Mouse (Mus musculus) ovary, postnatal 14 days (tissue): ENCODE measurements at regions not wholly inside any gene's neighbourhood (a gene's known extent, or its start where the extent isn't known, plus 50 kb on each side); places are given as distances from the start of the nearest gene placed in this dataset.

Experiments used
- DNase-seq: peaks from one replicate; pipeline ENCODE4 v3.0.0; 2022; ENCODE audit warnings: low spot score

DNA sequence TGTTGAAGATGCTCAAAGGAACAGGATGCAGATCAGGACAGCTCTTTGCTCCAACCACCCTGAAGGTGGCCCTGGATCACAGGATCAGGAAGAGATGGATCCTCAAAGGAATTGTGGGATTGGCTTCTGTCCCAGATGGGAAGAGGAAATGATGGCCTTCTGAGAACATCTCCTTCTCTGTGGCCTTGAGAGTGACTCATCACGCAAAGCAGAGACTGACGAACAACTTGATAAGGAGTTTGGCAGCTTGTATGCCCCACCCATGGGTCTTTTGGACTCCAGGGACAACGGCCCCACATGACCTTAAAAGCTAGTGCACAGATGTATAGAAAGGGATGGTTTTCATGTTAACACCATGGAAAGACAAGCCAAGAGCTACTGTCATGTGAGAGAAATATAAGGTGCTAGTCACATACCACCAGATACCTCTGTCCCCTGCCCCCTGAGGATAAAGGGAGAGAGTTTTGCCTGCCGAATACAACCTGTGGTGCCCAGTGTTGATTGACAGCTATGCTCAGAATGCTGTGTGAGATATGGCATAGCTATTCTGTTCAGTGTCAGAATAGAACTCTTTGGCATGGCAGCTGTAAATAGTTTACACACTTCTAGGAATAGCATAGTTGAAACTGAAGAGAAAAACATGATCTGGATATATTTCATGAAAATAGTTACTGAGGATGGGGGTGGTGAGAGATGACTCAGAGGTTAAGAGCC is 109.2 kb upstream of the S1pr3 start:
- DNase-seq = no peak

GRCm38 (mm10) chr13:51301476-51301875 is 107.0 kb upstream of the S1pr3 start:
- DNase-seq = no peak

- DNase-seq = no peak
Observed at GRCm38 (mm10) chr13:51303112-51303511, 105.3 kb upstream of the S1pr3 start.

DNA sequence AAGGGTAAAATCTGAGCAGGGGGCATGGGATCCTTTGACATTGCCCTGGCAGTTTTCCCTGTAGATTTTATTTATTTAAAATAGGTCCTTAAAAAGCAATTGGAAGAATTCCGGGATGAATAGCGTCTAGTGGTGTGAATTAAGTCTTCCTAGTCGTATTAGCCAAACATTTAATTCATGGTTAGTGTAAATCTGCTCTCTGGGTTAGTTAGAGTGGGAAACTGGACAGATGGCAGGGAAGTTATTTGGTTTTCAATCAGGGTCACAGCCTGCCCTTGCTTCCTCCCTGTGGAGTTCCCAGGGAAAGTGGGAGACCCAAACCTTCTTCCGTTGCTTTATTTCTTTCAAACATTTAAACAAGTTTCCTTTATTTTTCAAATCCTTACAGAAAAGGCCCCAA is 103.8 kb upstream of the S1pr3 start:
- no peak for DNase-seq

GRCm38 (mm10) chr13:51309446-51309845 is 99.0 kb upstream of the S1pr3 start:
- DNase-seq = no peak

GRCm38 (mm10) chr13:51310041-51310440 is 98.4 kb upstream of the S1pr3 start:
- no peak for DNase-seq

DNA sequence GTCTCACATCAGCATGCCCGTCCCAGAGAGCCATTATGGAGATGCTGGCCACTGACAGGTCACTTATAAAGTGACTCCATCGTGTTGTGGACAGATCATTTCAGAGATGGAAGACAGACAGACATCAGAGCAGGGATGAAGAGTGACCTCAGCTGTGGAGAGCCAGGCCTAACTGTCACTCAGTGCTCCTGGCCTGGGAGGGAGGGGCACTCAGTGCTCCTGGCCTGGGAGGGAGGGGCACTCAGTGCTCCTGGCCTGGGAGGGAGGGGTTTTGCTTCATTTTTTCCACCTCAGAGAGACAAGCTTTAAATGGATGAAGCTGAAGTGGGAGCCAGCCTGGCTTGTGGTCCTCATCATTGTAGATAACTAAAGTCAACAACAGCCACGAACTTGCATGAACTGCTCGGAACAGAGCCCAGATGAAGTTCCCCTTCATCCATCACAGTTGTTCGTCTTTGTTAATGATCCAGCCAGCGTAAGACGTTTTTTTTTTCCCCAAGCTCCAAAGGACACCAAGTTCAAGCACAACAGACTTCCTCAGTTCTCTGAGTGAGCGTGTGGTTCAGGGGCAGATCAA is 96.7 kb upstream of the S1pr3 start:
- DNase-seq = no peak

DNA sequence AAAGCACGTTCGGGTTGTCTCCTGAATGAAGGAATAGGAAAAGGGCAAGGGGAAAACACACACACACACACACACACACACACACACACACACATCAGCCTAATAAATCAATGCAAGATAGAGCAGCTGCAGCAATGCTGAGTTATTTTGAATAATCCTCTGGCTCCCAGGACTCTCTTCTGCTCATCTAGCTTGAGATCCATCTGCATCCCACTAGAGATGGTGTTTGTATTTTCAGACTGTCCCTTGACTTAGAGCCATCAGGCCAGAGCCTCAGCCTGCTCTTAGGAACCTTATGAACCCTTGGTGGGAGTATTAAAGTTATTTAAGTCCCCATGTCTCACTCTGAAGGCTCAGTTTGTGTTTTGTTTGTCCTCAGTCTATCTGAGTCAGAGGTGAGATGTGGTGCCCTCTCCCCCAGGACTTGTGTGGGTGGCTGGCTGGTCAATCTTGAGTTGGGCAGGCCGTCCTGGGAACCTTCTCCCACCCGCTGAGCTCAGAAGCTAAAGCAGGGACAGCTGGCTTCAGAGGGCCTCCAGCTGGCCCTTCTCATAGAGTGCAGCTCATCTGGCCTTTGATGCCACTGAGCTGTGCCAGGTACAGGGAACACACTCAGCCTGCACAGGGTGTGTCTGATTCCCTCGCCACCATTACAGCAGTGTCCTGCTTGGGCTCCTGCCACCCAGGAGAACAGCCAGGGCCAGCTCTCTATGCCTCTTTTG is 95.1 kb upstream of the S1pr3 start:
- no peak for DNase-seq

GRCm38 (mm10) chr13:51314541-51314977 is 93.9 kb upstream of the S1pr3 start:
- peak; percentile 13 for DNase-seq

DNA sequence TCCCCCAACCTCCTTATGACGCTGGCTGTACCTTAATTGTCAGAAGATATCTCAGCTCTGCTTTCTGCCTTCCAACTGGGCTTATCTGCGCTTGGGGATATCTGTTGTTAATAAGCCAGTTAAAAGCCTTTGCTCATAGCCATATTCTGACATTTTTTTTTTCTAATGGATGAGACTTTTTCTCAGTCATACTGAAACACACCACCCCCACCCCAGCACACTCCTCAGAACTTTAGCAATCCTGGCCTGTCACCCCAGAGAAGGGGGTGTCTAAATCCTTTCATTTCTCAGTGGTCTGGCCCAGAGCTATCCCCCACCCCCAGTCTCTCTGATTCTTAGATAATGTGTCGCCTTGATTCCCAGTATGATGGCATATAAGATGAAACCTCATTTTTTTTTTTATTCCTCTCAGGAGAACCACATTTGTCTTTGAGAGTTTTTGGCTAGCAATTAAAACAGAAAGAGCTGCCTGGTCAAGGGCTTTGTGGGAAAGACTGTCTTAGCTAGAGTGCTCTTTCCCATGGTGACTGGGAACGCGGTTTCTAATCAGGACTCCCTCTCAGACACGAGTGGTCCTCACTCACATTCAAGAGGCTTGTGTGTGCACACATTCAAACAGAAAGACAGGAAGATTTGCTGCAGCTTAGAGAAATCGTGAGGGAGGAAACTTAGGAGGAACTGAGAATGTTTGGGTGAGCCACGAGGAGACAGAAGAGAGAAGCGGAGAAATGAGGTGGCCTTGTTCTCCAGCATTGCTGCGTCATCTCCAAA is 93.2 kb upstream of the S1pr3 start:
- DNase-seq = no peak

DNA sequence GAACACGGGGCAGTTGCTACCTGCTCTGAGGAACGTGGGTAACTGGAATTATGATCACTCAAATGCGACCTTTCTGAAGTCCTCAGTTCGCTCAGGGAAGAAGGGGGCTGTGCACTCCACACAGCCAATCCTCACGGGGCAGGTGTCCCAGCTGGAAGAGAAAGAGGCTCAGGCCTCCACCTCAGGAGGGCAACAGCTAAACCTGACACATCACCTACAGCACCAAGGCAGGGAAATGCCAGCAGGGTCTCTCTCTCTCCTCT is 92.7 kb upstream of the S1pr3 start:
- no peak for DNase-seq

- no peak for DNase-seq
Observed at GRCm38 (mm10) chr13:51323058-51323715, 85.3 kb upstream of the S1pr3 start.

- no peak for DNase-seq
Observed at GRCm38 (mm10) chr13:51324714-51325113, 83.7 kb upstream of the S1pr3 start.

DNA sequence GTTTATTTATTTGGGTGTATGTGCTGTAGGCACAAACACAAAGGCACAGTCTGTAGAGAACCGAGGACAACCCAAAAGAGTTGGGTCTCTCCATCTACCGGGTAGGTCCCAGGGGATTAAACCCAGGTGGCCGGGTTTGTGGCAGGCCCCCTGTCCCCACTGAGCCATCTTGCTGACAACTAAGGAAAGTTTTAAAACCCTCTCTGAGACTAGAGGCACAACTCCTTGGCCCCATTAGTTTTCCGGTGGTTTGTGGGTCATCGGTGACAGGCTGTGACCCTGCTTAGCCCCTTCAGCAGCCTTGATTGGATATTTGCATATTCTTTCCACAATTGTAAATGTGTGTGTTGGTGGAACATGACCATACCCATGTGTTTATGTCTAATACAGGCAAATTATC is 83.1 kb upstream of the S1pr3 start:
- DNase-seq = no peak

- no peak for DNase-seq
Observed at GRCm38 (mm10) chr13:51326128-51326527, 82.3 kb upstream of the S1pr3 start.

- peak; percentile 41 for DNase-seq
Observed at GRCm38 (mm10) chr13:51328131-51328970, 80.1 kb upstream of the S1pr3 start.

GRCm38 (mm10) chr13:51328971-51329346 is 79.5 kb upstream of the S1pr3 start:
- no peak for DNase-seq

GRCm38 (mm10) chr13:51329717-51330116 is 78.7 kb upstream of the S1pr3 start:
- no peak for DNase-seq

- no peak for DNase-seq
Observed at GRCm38 (mm10) chr13:51332271-51332670, 76.2 kb upstream of the S1pr3 start.

- no peak for DNase-seq
Observed at GRCm38 (mm10) chr13:51333481-51333880, 75.0 kb upstream of the S1pr3 start.

GRCm38 (mm10) chr13:51336726-51337125 is 71.7 kb upstream of the S1pr3 start:
- no peak for DNase-seq
